Mouse (Mus musculus) G1E (cell line): ENCODE results near the gene Scyl1. TPM values are rescaled to one million over a fixed set of nuclear protein-coding genes. Genes with fewer than 3 reads are reported as not detected.

Experiments used
- ATAC-seq: 2 replicates; pipeline ENCODE4 v1.8.0; 2016; ENCODE audit warnings: mild to moderate bottlenecking; ENCODE audit not compliant: insufficient number of reproducible peaks, poor library complexity, low FRiP score, severe bottlenecking; ENCODE audit errors: extremely low read depth
- DNase-seq: peaks from one replicate; pipeline ENCODE4 v3.0.0; 2012; ENCODE audit warnings: low spot score
- H3K27me3 ChIP-seq: 2 replicates; pipeline ENCODE4 v1.6.1; 2012; ENCODE audit warnings: mild to moderate bottlenecking, low read length, inconsistent platforms; ENCODE audit not compliant: insufficient read depth
- H3K36me3 ChIP-seq: replicated peaks from 2 replicates; pipeline ENCODE3; 2012; ENCODE audit warnings: mild to moderate bottlenecking, inconsistent platforms
- H3K4me1 ChIP-seq: 2 replicates; pipeline ENCODE4 v1.6.1; 2012; ENCODE audit warnings: low read depth, low read length, inconsistent platforms, mixed read lengths; ENCODE audit not compliant: insufficient read depth
- H3K4me3 ChIP-seq: 2 replicates; pipeline ENCODE4 v1.5.1; 2012; ENCODE audit warnings: low read depth, mild to moderate bottlenecking, inconsistent platforms, low read length, moderate library complexity, mixed read lengths
- H3K9me3 ChIP-seq: replicated peaks from 2 replicates; pipeline ENCODE4 v1.6.1; 2012; ENCODE audit warnings: inconsistent platforms
- CTCF ChIP-seq: IDR thresholded peaks from 2 replicates; pipeline ENCODE4 v1.5.1; 2012; ENCODE audit warnings: low read depth, low read length, inconsistent platforms, mixed read lengths
- GATA1 ChIP-seq: IDR thresholded peaks from 2 replicates; pipeline ENCODE4 v1.6.1; 2012; ENCODE audit warnings: borderline replicate concordance, low read length, inconsistent platforms, mixed read lengths
- GATA2 ChIP-seq: IDR thresholded peaks from 2 replicates; pipeline ENCODE4 v1.6.1; 2012; ENCODE audit warnings: low read depth, low read length, inconsistent platforms, borderline replicate concordance
- POLR2AphosphoS5 ChIP-seq: IDR thresholded peaks from 2 replicates; pipeline ENCODE4 v1.6.1; 2012; ENCODE audit warnings: low read depth, low read length, inconsistent platforms; ENCODE audit not compliant: insufficient replicate concordance
- TAL1 ChIP-seq: conservative IDR thresholded peaks from 2 replicates; pipeline ENCODE4 v1.6.1; 2012; ENCODE audit warnings: low read depth, low read length, inconsistent platforms, mixed read lengths
- polyA plus RNA-seq: library from polyadenylated mRNA; stranded (reverse); fragments of >175 nt; gene quantifications from 2 replicates; pipeline ENCODE4 v1.2.3, GENCODE M21; 2012
- total RNA-seq, 2 experiments: library from RNA; stranded (forward) in 1 of 2; stranded (reverse) in 1 of 2; fragments of 200-1000 nt in 1 of 2; fragments of >200 nt in 1 of 2; fragmentation: Nextera tagmentation in 1 of 2; gene quantifications; 2 replicates each; pipeline ENCODE4 v1.2.3; 2014 to 2017

The Scyl1 gene
- total and polyA plus RNA-seq, 3 experiments: 27.7 to 65.6 (median 40.3) TPM

DNA sequence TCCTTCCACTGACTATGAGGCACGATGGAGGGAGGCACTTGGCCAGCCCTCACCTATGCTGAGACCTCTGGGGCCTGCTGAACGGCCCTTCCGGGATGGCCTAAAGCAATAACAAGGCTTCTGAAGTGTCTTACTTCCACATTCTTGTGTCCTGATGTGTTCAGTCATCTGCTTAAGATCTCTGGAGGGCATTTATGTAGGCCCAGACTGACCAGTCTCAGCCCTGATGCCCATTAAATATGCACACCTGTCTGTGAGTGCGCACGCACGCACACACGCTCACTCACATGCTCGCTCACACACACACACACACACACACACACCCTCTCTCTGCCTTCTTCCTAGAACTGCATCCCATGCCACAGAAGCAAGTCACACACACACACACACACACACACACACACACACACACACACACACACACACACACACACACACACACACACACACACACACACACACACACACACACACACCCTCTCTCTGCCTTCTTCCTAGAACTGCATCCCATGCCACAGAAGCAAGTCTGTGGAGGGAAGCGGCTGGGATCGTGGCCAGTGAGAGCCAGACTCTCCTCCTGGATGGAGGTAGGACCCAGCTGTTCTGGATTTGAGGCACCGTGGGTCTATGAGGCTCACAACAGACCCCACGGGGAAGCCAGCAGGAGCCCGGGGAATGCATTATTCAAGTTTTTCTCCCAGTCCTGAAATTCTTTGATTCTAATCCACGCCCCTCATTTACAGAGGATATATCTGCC is 37.9 kb upstream of the Scyl1 start:
- Histone ChIP-seq H3K4me3 (no peak overlapping the region), H3K4me1 (peaks cover 78% of the 10 kb centered on the region), H3K27me3 (no peaks in the 10 kb centered on the region), H3K9me3 (no peaks in the 10 kb centered on the region), H3K36me3 (no peaks in the 10 kb centered on the region)
- DNase-seq: no peak
- no peak for TF ChIP-seq GATA2
- TF ChIP-seq TAL1: no peak
- TF ChIP-seq CTCF: no peak
- TF ChIP-seq GATA1: no peak
- no peak for TF ChIP-seq POLR2AphosphoS5
- no peak for ATAC-seq

GRCm38 (mm10) chr19:5807740-5808139 is 36.5 kb upstream of the Scyl1 start:
- no peaks in the 10 kb centered on the region for H3K36me3 ChIP-seq
- DNase-seq (no peak), ATAC-seq (no peak)
- peaks cover 89% of the 10 kb centered on the region for H3K4me1 ChIP-seq
- H3K27me3 ChIP-seq: no peaks in the 10 kb centered on the region
- H3K4me3 ChIP-seq: no peak overlapping the region
- H3K9me3 ChIP-seq: no peaks in the 10 kb centered on the region
- no peak for TF ChIP-seq GATA1
- no peak for TF ChIP-seq POLR2AphosphoS5
- TF ChIP-seq TAL1: no peak
- no peak for TF ChIP-seq GATA2
- TF ChIP-seq CTCF: no peak

DNA sequence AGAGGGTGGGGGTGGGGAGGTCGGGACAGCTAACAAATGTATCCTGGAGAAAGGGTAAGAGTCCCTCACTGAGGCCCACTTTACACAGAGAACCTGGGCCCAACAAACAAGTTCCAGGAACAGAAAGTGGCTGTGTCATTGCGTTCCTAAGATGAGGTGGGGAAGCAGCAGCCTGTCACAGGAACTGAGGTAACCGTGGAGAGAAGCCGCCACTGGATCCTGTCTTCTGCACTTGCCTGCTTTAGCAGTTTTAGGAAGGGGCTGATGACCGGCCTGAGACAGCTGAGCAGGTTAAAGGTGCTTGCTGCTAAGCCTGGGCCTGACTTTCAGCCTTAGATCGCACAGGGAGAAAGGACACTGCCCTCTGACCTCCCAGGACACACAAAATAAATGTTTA is 35.6 kb upstream of the Scyl1 start:
- Histone ChIP-seq H3K4me1 (peaks cover 84% of the 10 kb centered on the region), H3K27me3 (no peaks in the 10 kb centered on the region), H3K9me3 (no peaks in the 10 kb centered on the region), H3K4me3 (peak overlapping the region; percentile 59; the same call in 1 of the 2 replicates), H3K36me3 (no peaks in the 10 kb centered on the region)
- TF ChIP-seq GATA1 (no peak), TAL1 (no peak), GATA2 (no peak), POLR2AphosphoS5 (no peak), CTCF (no peak)
- ATAC-seq (no peak), DNase-seq (no peak)

DNA sequence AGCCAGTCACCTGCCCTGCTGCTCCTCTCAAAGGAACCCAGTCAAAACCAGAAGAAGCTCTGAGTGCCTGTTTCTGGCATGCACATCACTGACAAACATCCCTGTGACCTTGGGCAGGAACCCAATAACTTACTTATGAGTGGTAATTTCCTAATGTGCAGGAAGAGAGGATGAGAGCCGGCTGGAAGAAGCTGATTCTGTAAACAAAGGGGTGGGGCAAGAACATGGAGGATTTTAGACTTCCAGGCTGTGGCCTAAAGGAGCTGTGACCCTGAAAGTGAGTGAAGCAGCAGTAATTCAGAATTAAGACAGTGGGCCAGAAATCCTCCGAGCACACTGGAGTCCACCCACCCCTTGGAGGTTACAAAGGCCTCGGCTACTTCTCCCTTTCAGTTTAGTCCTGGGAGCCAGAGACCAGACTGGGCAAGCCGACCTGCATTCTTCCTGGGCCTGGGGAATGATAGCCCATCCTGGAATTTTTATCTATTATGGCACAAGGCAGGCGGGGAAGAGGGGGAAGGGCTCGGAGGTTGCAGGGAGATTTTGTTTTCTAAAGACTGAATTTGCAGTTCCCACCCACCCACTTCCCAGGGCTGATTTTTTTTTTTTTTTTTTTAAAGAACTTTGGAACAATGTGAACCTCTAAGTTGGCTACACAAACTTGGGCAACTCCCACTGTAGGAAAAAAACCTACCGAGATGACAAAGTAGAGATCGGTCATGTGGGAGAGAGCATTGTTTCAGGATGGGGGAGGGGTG is 35.0 kb upstream of the Scyl1 start:
- H3K27me3 ChIP-seq: no peaks in the 10 kb centered on the region
- TF ChIP-seq TAL1 (no peak), GATA1 (no peak), CTCF (no peak), GATA2 (no peak), POLR2AphosphoS5 (no peak)
- ATAC-seq: no peak
- H3K9me3 ChIP-seq: no peaks in the 10 kb centered on the region
- H3K4me3 ChIP-seq: peak overlapping the region; percentile 59; the same call in 1 of the 2 replicates
- DNase-seq: no peak
- H3K36me3 ChIP-seq: no peaks in the 10 kb centered on the region
- peaks cover 79% of the 10 kb centered on the region for H3K4me1 ChIP-seq

GRCm38 (mm10) chr19:5804371-5804899 is 33.2 kb upstream of the Scyl1 start:
- no peak for ATAC-seq
- no peak for DNase-seq
- Histone ChIP-seq H3K4me1 (peaks cover 61% of the 10 kb centered on the region), H3K9me3 (no peaks in the 10 kb centered on the region), H3K27me3 (no peaks in the 10 kb centered on the region), H3K4me3 (peak overlapping the region; percentile 88; the same call in 1 of the 2 replicates), H3K36me3 (peaks cover 16% of the 10 kb centered on the region)
- TF ChIP-seq GATA2 (no peak), TAL1 (no peak), GATA1 (no peak), POLR2AphosphoS5 (no peak), CTCF (no peak)

- Histone ChIP-seq H3K9me3 (no peaks in the 10 kb centered on the region), H3K4me1 (peaks cover 58% of the 10 kb centered on the region), H3K4me3 (peak overlapping the region; percentile 88), H3K36me3 (peaks cover 19% of the 10 kb centered on the region), H3K27me3 (no peaks in the 10 kb centered on the region)
- DNase-seq (no peak), ATAC-seq (no peak)
- TF ChIP-seq CTCF: no peak
- TF ChIP-seq POLR2AphosphoS5: no peak
- no peak for TF ChIP-seq TAL1
Measured at GRCm38 (mm10) chr19:5803881-5804279, 32.7 kb upstream of the Scyl1 start.
